Mouse (Mus musculus): ENCODE measurements around the gene Ralb. TPM values are rescaled to one million over a fixed set of nuclear protein-coding genes. Genes with fewer than 3 reads are reported as not detected.

The Ralb gene
- 10 to 100 TPM in 1 of 2 experiments, 1 to 10 TPM in 1; 9.0 to 32.8 TPM for polyA plus RNA-seq (2012; fragmentation: generic; extraction: Trizol)

GRCm38 (mm10) chr1:119504260-119505062 lies at the start of gene Ralb:
TSS of gene Ralb (minus strand) at chr1:119504794.

GRCm38 (mm10) chr1:119525689-119526591 lies 21.3 kb upstream of the Ralb start, which contains the start of gene Tmem185b:
TSS of gene Tmem185b (plus strand) at chr1:119526160.

DNA sequence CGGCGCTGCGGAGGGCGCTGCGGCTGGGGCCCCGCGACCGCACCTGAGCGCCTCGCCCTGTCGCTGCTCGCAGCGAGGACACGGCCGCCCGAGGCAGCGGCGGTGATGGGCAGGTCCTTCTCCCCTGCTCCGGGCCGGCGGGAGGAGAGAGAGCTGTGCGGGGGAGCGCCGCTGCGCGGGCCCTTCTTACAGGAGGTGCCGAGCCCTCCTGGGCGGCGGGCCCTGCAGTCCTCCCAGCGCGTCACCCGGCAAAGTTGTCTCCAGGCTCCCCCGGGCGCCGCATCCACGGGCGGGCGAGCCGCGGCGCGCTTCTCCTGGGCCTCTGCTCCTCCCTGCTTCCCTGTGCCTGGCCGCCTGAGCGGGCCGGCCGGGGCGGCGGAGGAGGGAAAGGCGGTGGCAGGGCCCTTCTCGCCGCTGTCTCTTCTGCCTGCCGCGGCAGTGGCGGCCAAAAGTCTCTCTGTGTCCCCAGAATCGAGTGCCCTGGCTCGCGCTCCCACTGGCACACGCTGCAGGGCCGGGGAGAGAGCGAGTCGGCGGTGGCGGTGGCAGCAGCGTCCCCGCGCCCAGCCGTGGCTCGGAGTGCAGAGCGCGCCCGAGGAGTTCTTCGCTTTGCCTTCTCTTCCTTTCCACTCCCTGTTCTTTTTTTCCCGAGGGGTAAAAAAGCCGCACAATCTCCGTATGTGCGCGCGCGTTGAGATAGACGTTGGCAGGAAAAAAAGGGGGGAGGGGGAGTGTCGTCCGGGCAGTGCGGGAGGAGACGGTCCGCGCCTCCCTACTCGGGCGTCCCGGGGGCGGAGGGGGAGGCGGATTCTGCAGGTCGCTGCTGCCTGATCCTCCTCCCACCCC lies 82.8 kb downstream of the Ralb start, which contains the start of gene Inhbb:
TSS of gene Inhbb (minus strand) at position 673 of the 846 bp plus-strand sequence.

Other genes with a start within 250 kb of the Ralb start
- 1 to 10 TPM in 1 of 2 experiments, under 1 TPM in 1; 0.75 to 1.1 TPM for gene Inhbb, start 82.5 kb downstream of the Ralb start, polyA plus RNA-seq (2012; fragmentation: generic; extraction: Trizol)
- gene Tmem185b, start 21.4 kb upstream of the Ralb start, polyA plus RNA-seq (2012; fragmentation: generic; extraction: Trizol), result not detected
- gene Epb41l5, start 144.2 kb upstream of the Ralb start, polyA plus RNA-seq (2012; fragmentation: generic; extraction: Trizol), result 1 to 10 TPM in 1 of 2 experiments, under 1 TPM in 1; 0.15 to 1.1 TPM